Mouse (Mus musculus): ENCODE measurements around the gene Slc25a23. TPM values are rescaled to one million over a fixed set of nuclear protein-coding genes. Genes with fewer than 3 reads are reported as not detected.

The Slc25a23 gene
- total RNA-seq, 1 experiment from 2014 or later, result 116 TPM

GRCm38 (mm10) chr17:57019693-57020092 lies 40.0 kb downstream of the Slc25a23 start:
- no peak for DNase-seq

GRCm38 (mm10) chr17:57012245-57012795 lies 47.3 kb downstream of the Slc25a23 start:
- no peak for DNase-seq

- peak; percentile 96 for DNase-seq
Measured at GRCm38 (mm10) chr17:57011236-57012141, 48.2 kb downstream of the Slc25a23 start, which contains the start of the genes Gtf2f1 and Gm17949. Gene Gtf2f1 (minus strand): TSS chr17:57011288. Gene Gm17949 (plus strand): TSS chr17:57011469.

GRCm38 (mm10) chr17:57010911-57011235 lies 48.8 kb downstream of the Slc25a23 start:
- DNase-seq, result peak; percentile 40

GRCm38 (mm10) chr17:57007137-57007905 lies 52.3 kb downstream of the Slc25a23 start:
- peak; percentile 33 for DNase-seq

GRCm38 (mm10) chr17:57003994-57004393 lies 55.7 kb downstream of the Slc25a23 start:
- no peak for DNase-seq

- DNase-seq, result peak; percentile 29
Measured at GRCm38 (mm10) chr17:57001228-57001627, 58.4 kb downstream of the Slc25a23 start.

- peak; percentile 46 for DNase-seq
Measured at GRCm38 (mm10) chr17:56999968-57000609, 59.6 kb downstream of the Slc25a23 start, which contains the start of gene Pspn. Gene Pspn (minus strand): TSS chr17:57000018.

GRCm38 (mm10) chr17:56999414-56999813 lies 60.2 kb downstream of the Slc25a23 start:
- peak; percentile 63 for DNase-seq

- peak; percentile 98 for DNase-seq
Measured at GRCm38 (mm10) chr17:56997029-56997667, 62.5 kb downstream of the Slc25a23 start, which contains the start of gene Alkbh7. Gene Alkbh7 (plus strand): TSS chr17:56997339.

- DNase-seq, result peak; percentile 33
Measured at GRCm38 (mm10) chr17:56996506-56996905, 63.2 kb downstream of the Slc25a23 start.

- peak; percentile 57 for DNase-seq
Measured at GRCm38 (mm10) chr17:56995046-56995445, 64.6 kb downstream of the Slc25a23 start.

Other genes with a start within 250 kb of the Slc25a23 start
- 5.9 and 6.0 TPM in 2 replicates for gene Rfx2, start 228.8 kb downstream of the Slc25a23 start, total RNA-seq (2021)
- 0.44 and 0.64 TPM in 2 replicates for gene Acsbg2, start 185.4 kb downstream of the Slc25a23 start, total RNA-seq (2021)
- gene 1700061G19Rik, start 184.4 kb downstream of the Slc25a23 start, total RNA-seq (2021), result 7.2 and 7.3 TPM in 2 replicates
- gene Mllt1, start 124.4 kb downstream of the Slc25a23 start, total RNA-seq (2021), result 29.0 and 33.6 TPM in 2 replicates
- gene Acer1, start 77.7 kb downstream of the Slc25a23 start, total RNA-seq (2021), result not detected in 2 replicates
- 106 and 107 TPM in 2 replicates for gene Clpp, start 69.6 kb downstream of the Slc25a23 start, total RNA-seq (2021)
- gene Alkbh7, start 62.5 kb downstream of the Slc25a23 start, total RNA-seq (2021), result 65.6 and 67.0 TPM in 2 replicates
- 1.1 TPM in 1 of 2 replicates, not detected in the other for gene Pspn, start 59.8 kb downstream of the Slc25a23 start, total RNA-seq (2021)
- 53.7 and 63.7 TPM in 2 replicates for gene Gtf2f1, start 48.6 kb downstream of the Slc25a23 start, total RNA-seq (2021)
- gene Gm17949, start 48.4 kb downstream of the Slc25a23 start, total RNA-seq (2021), result not detected in 2 replicates
- gene Khsrp, start 28.3 kb downstream of the Slc25a23 start, total RNA-seq (2021), result 90.2 and 99.9 TPM in 2 replicates
- gene Slc25a41, start 18.2 kb downstream of the Slc25a23 start, total RNA-seq (2021), result not detected in 2 replicates
- gene Crb3, start 758 bp downstream of the Slc25a23 start, total RNA-seq (2021), result 0.38 and 1.4 TPM in 2 replicates
- 1.7 and 9.7 TPM in 2 replicates for gene Dennd1c, start 18.7 kb upstream of the Slc25a23 start, total RNA-seq (2021)
- 6.4 and 12.3 TPM in 2 replicates for gene Tubb4a, start 27.9 kb upstream of the Slc25a23 start, total RNA-seq (2021)
- 0.44 and 0.68 TPM in 2 replicates for gene Tnfsf9, start 45.5 kb upstream of the Slc25a23 start, total RNA-seq (2021)
- not detected in 2 replicates for gene Cd70, start 89.9 kb upstream of the Slc25a23 start, total RNA-seq (2021)
- gene Tnfsf14, start 134.3 kb upstream of the Slc25a23 start, total RNA-seq (2021), result 0.19 and 0.53 TPM in 2 replicates
- gene C3, start 168.3 kb upstream of the Slc25a23 start, total RNA-seq (2021), result 181 and 603 TPM in 2 replicates
- 54.2 and 56.4 TPM in 2 replicates for gene Gpr108, start 188.6 kb upstream of the Slc25a23 start, total RNA-seq (2021)
- 38.5 and 45.1 TPM in 2 replicates for gene Trip10, start 189.6 kb upstream of the Slc25a23 start, total RNA-seq (2021)
- 2.8 and 9.7 TPM in 2 replicates for gene Vav1, start 219.2 kb upstream of the Slc25a23 start, total RNA-seq (2021)